Mouse (Mus musculus) E14TG2a.4 (cell line): ENCODE data around the gene Ttc22.

Experiments used
- H3K27me3 ChIP-seq: 2 replicates; pipeline ENCODE4 v1.6.1; 2014; ENCODE audit warnings: low read length, control low read depth; ENCODE audit not compliant: insufficient read depth
- H3K36me3 ChIP-seq: 2 replicates; pipeline ENCODE4 v1.6.1; 2014; ENCODE audit warnings: low read length, control low read depth; ENCODE audit not compliant: insufficient read depth
- H3K4me1 ChIP-seq: replicated peaks from 2 replicates; pipeline ENCODE4 v1.6.1; 2014; ENCODE audit warnings: low read depth, low read length, control low read depth
- H3K4me3 ChIP-seq: replicated peaks from 2 replicates; pipeline ENCODE4 v1.5.1; 2014; ENCODE audit warnings: mild to moderate bottlenecking, low read length
- H3K9me3 ChIP-seq: 2 replicates; pipeline ENCODE4 v1.6.1; 2014; ENCODE audit warnings: low read length, control low read depth
- CTCF ChIP-seq: conservative IDR thresholded peaks from 2 replicates; pipeline ENCODE4 v1.5.1; 2014; ENCODE audit warnings: low read length
- NANOG ChIP-seq: IDR thresholded peaks from 2 replicates; pipeline ENCODE4 v1.6.1; 2014; ENCODE audit warnings: borderline replicate concordance, low read length, mixed read lengths
- POU5F1 ChIP-seq: IDR thresholded peaks from 2 replicates; pipeline ENCODE4 v1.6.1; 2014; ENCODE audit warnings: low read length, borderline replicate concordance

Gene Ttc22

DNA sequence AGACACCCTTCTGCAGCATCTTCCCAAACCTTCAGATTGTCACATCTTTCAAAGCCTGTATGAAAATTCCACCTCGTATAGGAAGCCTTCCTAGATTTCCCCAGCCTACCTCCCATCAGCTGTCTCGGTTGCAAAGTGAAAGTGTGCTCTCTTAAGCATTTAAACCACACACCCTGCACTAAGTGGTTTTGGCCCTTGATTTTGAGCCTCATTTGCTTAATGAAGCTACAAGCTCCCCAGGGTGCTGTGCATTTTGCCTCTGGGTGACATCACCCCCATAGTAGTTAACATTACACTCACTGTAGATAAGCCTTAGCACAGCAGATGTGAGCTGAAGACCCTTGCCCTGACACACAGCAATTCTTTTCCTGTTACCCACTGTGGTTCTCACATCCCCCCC, 58.7 kb downstream of the Ttc22 start:
- TF ChIP-seq NANOG (no peak), POU5F1 (no peak), CTCF (no peak)
- Histone ChIP-seq H3K9me3 (no peaks in the 10 kb centered on the region), H3K36me3 (peaks cover 20% of the 10 kb centered on the region), H3K4me3 (no peak overlapping the region), H3K27me3 (peaks cover 11% of the 10 kb centered on the region), H3K4me1 (peaks cover 33% of the 10 kb centered on the region)

GRCm38 (mm10) chr4:106688636-106689296, 66.5 kb downstream of the Ttc22 start:
- TF ChIP-seq CTCF (no peak), NANOG (no peak), POU5F1 (no peak)

More at GRCm38 (mm10) chr4:106688636-106689296, 66.5 kb downstream of the Ttc22 start:
- no peaks in the 10 kb centered on the region for H3K4me1 ChIP-seq
- no peaks in the 10 kb centered on the region for H3K9me3 ChIP-seq
- no peak overlapping the region for H3K4me3 ChIP-seq
- peaks cover 15% of the 10 kb centered on the region; the same call in 1 of the 2 replicates for H3K27me3 ChIP-seq
- H3K36me3 ChIP-seq: no peaks in the 10 kb centered on the region
